Comparison of ENCODE assay signal across 11 mouse cellular contexts in genomic region chr4:151483977-151484313, GRCm38 (mm10).
A peak's percentile ranks its signal among the peaks of the same experiment; 100 is the strongest.
DNase-seq lines count a peak whose midpoint lies in the region; ATAC-seq and TF ChIP-seq lines count a peak whose summit lies in the region.
"Had no signal": no experiment of that assay in that cellular context is flagged by ENCODE, and none has a peak within 500 bp of the region (broad histone marks: within the 10 kb centered on the region; RNA-seq: fewer than 3 reads in every experiment).

No protein-coding gene starts in this region.

- no peak overlapping the region for H3K4me3 ChIP-seq in liver, embryonic 12.5 days
- no peak overlapping the region for H3K4me3 ChIP-seq in liver, postnatal 0 days (ENCODE audit: low read depth, low read length)
- no peak overlapping the region for H3K4me3 ChIP-seq in forebrain, embryonic 16.5 days (replicated peaks; ENCODE audit: low read length)
- H3K4me3 ChIP-seq in hindbrain, postnatal 0 days (ENCODE audit: low read length), result no peak overlapping the region
- no peak overlapping the region for H3K4me3 ChIP-seq in neural tube, embryonic 14.5 days (ENCODE audit: low read depth, low read length)
- H3K4me3 ChIP-seq: heart, embryonic 10.5 days; limb, embryonic 12.5 days; liver, embryonic 13.5 days; lung, embryonic 15.5 days had no signal

- DNase-seq in liver, postnatal 0 days, result no peak
- no peak for DNase-seq in hindbrain, postnatal 0 days (ENCODE audit: low spot score)
- DNase-seq in cerebellum, adult 11-12 months, result no peak
- no peak for DNase-seq in kidney, postnatal 14 days
- DNase-seq: liver, embryonic 13.5 days had no signal

- no peaks in the 10 kb centered on the region for H3K36me3 ChIP-seq in liver, embryonic 12.5 days
- no peaks in the 10 kb centered on the region for H3K36me3 ChIP-seq in liver, postnatal 0 days (replicated peaks; ENCODE audit: insufficient read depth, low read length)
- H3K36me3 ChIP-seq in forebrain, embryonic 16.5 days (ENCODE audit: control insufficient read depth, insufficient read depth), result no peaks in the 10 kb centered on the region
- H3K36me3 ChIP-seq in hindbrain, postnatal 0 days (ENCODE audit: insufficient read depth, low read length), result no peaks in the 10 kb centered on the region
- no peaks in the 10 kb centered on the region for H3K36me3 ChIP-seq in neural tube, embryonic 14.5 days (ENCODE audit: control insufficient read depth, insufficient read depth, low read length)
- H3K36me3 ChIP-seq: heart, embryonic 10.5 days; limb, embryonic 12.5 days; liver, embryonic 13.5 days; lung, embryonic 15.5 days had no signal

- 0 out of 2 replicates have a peak, but pooled peaks have one; percentile 40 for ATAC-seq in liver, embryonic 12.5 days
- ATAC-seq in liver, postnatal 0 days, result no peak
- peak; percentile 31; the same call in 1 of the 2 replicates for ATAC-seq in forebrain, embryonic 16.5 days
- ATAC-seq in hindbrain, postnatal 0 days, result peak; percentile 50
- ATAC-seq in neural tube, embryonic 14.5 days (ENCODE audit: low read depth), result peak; percentile 14; the same call in 1 of the 2 replicates

- H3K9ac ChIP-seq in liver, embryonic 12.5 days, result no peak overlapping the region
- H3K9ac ChIP-seq in liver, postnatal 0 days (replicated peaks), result no peak overlapping the region
- H3K9ac ChIP-seq in forebrain, embryonic 16.5 days (replicated peaks; ENCODE audit: low read depth, low read length), result no peak overlapping the region
- no peak overlapping the region for H3K9ac ChIP-seq in hindbrain, postnatal 0 days (replicated peaks; ENCODE audit: low read length)
- H3K9ac ChIP-seq in neural tube, embryonic 14.5 days (replicated peaks; ENCODE audit: low read depth, low read length), result no peak overlapping the region
- H3K9ac ChIP-seq: limb, embryonic 12.5 days; liver, embryonic 13.5 days; lung, embryonic 15.5 days had no signal

- peaks cover 6% of the 10 kb centered on the region for H3K27me3 ChIP-seq in liver, embryonic 12.5 days (replicated peaks)
- H3K27me3 ChIP-seq in liver, postnatal 0 days (ENCODE audit: insufficient read depth, low read length), result no peaks in the 10 kb centered on the region
- H3K27me3 ChIP-seq in forebrain, embryonic 16.5 days (replicated peaks; ENCODE audit: control insufficient read depth, insufficient read depth, low read length), result peaks cover 13% of the 10 kb centered on the region
- no peaks in the 10 kb centered on the region for H3K27me3 ChIP-seq in hindbrain, postnatal 0 days (ENCODE audit: insufficient read depth, low read length)
- no peaks in the 10 kb centered on the region; the same call in 1 of the 2 replicates for H3K27me3 ChIP-seq in neural tube, embryonic 14.5 days (ENCODE audit: control insufficient read depth, insufficient read depth, low read length)
- H3K27me3 ChIP-seq: lung, embryonic 15.5 days had no signal

- no peak overlapping the region for H3K27ac ChIP-seq in liver, embryonic 12.5 days
- H3K27ac ChIP-seq in liver, postnatal 0 days (ENCODE audit: low read depth), result no peak overlapping the region
- no peak overlapping the region for H3K27ac ChIP-seq in forebrain, embryonic 16.5 days (ENCODE audit: low read length)
- H3K27ac ChIP-seq in hindbrain, postnatal 0 days, result no peak overlapping the region
- H3K27ac ChIP-seq in neural tube, embryonic 14.5 days (ENCODE audit: low read depth, low read length), result peak overlapping the region; percentile 60
- H3K27ac ChIP-seq: heart, embryonic 10.5 days; limb, embryonic 12.5 days; liver, embryonic 13.5 days; lung, embryonic 15.5 days had no signal

- H3K4me1 ChIP-seq in liver, embryonic 12.5 days, result no peaks in the 10 kb centered on the region
- no peaks in the 10 kb centered on the region for H3K4me1 ChIP-seq in liver, postnatal 0 days (ENCODE audit: insufficient read depth)
- H3K4me1 ChIP-seq in forebrain, embryonic 16.5 days (replicated peaks; ENCODE audit: control insufficient read depth, insufficient read depth, low read length), result peaks cover 10% of the 10 kb centered on the region
- H3K4me1 ChIP-seq in hindbrain, postnatal 0 days (ENCODE audit: insufficient read depth, low read length), result peaks cover 6% of the 10 kb centered on the region; the same call in 1 of the 2 replicates
- peaks cover 8% of the 10 kb centered on the region; the same call in 1 of the 2 replicates for H3K4me1 ChIP-seq in neural tube, embryonic 14.5 days (ENCODE audit: control insufficient read depth, insufficient read depth, low read length)
- H3K4me1 ChIP-seq: heart, embryonic 10.5 days; limb, embryonic 12.5 days; liver, embryonic 13.5 days; lung, embryonic 15.5 days had no signal

- no peak for TF ChIP-seq EP300 in liver, postnatal 0 days (IDR thresholded peaks at IDR 0.05; ENCODE audit: low read depth)

- H3K9me3 ChIP-seq in liver, embryonic 12.5 days (replicated peaks), result 0 out of 2 replicates have a peak, but pooled peaks cover 4% of the 10 kb centered on the region
- no peaks in the 10 kb centered on the region for H3K9me3 ChIP-seq in liver, postnatal 0 days (ENCODE audit: low read length)
- no peaks in the 10 kb centered on the region for H3K9me3 ChIP-seq in forebrain, embryonic 16.5 days (ENCODE audit: control insufficient read depth, low read length)
- no peaks in the 10 kb centered on the region for H3K9me3 ChIP-seq in hindbrain, postnatal 0 days (ENCODE audit: low read length)
- no peaks in the 10 kb centered on the region for H3K9me3 ChIP-seq in neural tube, embryonic 14.5 days (ENCODE audit: control insufficient read depth, low read length)
- H3K9me3 ChIP-seq: heart, embryonic 10.5 days; limb, embryonic 12.5 days; lung, embryonic 15.5 days had no signal

- H3K4me2 ChIP-seq in liver, embryonic 12.5 days, result no peak overlapping the region
- H3K4me2 ChIP-seq in liver, postnatal 0 days (ENCODE audit: low read depth, low read length), result no peak overlapping the region
- no peak overlapping the region for H3K4me2 ChIP-seq in forebrain, embryonic 16.5 days (ENCODE audit: low read length)
- H3K4me2 ChIP-seq in hindbrain, postnatal 0 days (ENCODE audit: low read depth, low read length), result no peak overlapping the region; the same call in 1 of the 2 replicates
- H3K4me2 ChIP-seq in neural tube, embryonic 14.5 days (ENCODE audit: low read depth, low read length), result no peak overlapping the region
- H3K4me2 ChIP-seq: limb, embryonic 12.5 days; liver, embryonic 13.5 days; lung, embryonic 15.5 days had no signal

- WGBS in liver, embryonic 12.5 days (ENCODE audit: insufficient replicate concordance), result 49% methylated on average over 8 of the region's 8 CpGs
- WGBS in liver, postnatal 0 days (ENCODE audit: insufficient replicate concordance), result 84% methylated on average over 8 of the region's 8 CpGs
- WGBS in forebrain, embryonic 16.5 days, result 22% methylated on average over 8 of the region's 8 CpGs
- 67% methylated on average over 8 of the region's 8 CpGs for WGBS in hindbrain, postnatal 0 days
- WGBS in neural tube, embryonic 14.5 days, result 54% methylated on average over 8 of the region's 8 CpGs

- no peak for TF ChIP-seq CTCF in liver, postnatal 0 days (IDR thresholded peaks at IDR 0.05; ENCODE audit: low read depth)
- no peak for TF ChIP-seq CTCF in hindbrain, postnatal 0 days (IDR thresholded peaks at IDR 0.05; ENCODE audit: low read depth)
